Mouse (Mus musculus) embryo, embryonic 11 days (tissue): ENCODE measurements at regions not wholly inside any gene's neighbourhood (a gene's known extent, or its start where the extent isn't known, plus 50 kb on each side); places are given as distances from the start of the nearest gene placed in this dataset.
A peak's percentile ranks its signal among the peaks of the same experiment; 100 is the strongest.

Experiments
- DNase-seq: peaks from one replicate; pipeline ENCODE4 v3.0.0-alpha.2; 2015

DNA sequence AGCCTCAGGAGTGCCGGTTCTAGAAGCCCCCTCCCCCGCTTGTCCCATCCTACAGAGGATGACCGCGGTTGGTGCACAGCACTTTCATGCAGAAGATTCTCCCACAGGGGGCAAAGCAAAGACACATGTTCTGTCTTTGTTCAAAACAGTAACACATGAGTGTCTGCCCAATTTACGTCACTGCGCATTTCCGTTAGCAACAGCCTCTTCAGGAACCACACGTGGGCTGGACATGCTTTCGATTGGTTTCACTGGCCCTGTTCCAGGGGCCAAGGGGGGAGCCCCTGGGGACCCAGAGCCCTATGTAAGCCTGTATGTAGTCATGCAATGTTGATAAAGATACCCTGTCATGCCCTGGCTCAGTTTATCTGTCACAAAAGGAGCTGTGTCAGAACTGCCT is 116.2 kb upstream of the Twist2 start:
- DNase-seq: peak; percentile 46

DNA sequence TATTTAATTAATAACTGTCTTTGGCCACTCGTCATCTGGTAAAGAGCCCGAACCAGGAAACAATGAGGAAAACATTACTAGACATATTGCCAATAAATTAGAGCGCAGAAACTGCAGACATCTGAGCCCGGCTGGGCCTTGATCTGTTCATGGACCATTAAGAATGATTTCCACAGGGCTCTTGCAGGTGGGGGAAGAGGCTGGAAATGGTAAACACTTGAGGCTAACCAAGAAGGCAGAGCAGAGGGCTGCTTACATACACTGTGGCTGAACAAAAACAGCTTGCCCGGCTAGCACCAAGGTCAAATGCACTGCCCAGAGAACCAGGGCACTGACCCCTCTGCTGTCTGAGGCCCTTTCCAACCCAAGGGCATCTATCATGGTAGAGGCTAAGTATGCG is 115.5 kb upstream of the Twist2 start:
- DNase-seq: peak; percentile 59

DNA sequence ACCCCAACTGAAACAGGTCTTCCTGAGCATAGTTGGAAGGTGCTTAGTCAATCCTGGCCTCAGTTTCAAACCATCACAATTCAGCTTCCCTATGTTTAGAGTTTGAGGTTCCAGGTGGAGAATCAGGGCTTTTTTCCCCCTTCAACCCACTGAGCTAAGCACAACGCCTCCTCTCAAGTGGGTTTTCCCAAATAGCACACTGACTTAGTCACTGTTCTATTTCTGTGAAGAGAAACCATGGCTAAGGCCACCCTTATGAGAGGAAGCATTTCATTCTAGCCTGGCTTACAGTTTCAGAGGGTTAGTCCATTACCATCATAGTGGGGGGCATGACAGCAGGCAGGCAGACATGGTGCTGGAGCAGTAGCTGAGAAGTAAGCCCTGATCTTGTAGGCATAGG is 109.7 kb upstream of the Twist2 start:
- no peak for DNase-seq

DNA sequence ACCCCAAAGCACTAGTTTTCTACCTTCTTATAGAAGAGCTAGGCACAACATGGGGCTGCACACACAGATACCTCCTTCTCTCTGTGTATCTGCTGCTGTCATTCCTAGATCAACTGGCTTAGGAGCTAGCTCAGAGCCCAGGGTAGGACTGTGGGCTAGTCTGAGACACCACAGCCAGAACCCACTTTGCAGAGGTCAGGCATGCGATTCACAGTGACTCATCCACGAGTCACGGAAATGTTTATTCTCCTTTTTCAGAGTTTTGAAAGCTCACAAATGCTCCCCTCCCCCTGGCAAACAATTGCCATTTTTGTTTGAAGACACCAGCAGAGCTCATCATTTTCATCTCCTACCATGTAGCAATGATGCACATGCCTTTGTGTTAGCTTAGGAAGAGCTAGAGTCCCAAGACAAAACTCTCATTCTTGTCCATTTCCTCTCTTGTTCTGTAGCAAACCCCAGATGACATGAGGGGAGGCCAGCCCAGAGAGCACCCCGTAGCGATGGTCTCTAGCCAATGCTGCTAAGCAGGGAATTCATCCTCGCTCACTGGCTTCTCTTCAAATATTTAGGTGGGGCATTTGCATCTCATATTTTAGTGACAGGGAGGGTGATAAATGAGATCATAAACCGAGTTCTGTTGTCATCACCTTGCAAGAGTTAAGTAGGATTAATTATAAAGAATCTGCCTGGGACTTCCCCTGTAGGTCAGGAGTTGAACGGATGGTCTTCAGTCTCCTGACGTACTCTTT is 108.4 kb upstream of the Twist2 start:
- no peak for DNase-seq

DNA sequence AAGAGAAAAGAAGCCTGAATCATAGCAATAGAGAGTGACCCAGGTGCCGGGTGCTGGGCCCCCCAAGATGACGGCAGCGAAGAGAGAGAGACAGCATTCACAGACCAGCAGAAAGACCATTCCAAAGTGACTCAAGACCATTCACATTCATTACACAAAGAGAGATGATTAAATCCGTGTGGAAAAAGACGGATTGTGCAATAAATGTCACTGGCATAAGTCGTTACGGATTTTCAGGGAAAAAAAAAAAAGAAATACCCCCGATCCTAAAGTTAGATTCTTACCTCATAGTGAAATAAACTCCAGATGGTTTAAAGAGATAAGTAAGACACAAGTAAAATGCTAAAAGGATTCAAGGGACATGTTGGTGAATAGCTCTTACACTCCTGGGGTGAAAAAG is 104.2 kb upstream of the Twist2 start:
- no peak for DNase-seq

DNA sequence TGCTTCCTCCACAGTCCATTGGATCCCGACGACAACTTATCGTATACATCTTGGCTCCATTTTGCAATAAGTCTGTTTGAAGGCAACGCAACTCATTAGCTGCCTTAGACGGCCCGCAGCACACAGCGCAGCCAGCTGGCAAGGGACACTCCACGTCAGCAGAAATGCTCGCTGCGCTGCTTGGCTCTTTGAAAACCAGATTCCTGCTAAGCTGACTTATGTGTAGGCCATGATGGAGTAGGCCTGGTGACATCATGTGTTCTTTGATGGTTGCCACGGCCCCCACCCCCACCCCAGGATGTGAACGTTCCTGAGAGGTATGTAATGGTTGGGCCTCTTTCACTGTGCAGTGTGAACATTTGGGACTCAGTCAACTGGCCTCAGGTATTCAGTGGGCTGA is 99.8 kb upstream of the Twist2 start:
- no peak for DNase-seq

DNA sequence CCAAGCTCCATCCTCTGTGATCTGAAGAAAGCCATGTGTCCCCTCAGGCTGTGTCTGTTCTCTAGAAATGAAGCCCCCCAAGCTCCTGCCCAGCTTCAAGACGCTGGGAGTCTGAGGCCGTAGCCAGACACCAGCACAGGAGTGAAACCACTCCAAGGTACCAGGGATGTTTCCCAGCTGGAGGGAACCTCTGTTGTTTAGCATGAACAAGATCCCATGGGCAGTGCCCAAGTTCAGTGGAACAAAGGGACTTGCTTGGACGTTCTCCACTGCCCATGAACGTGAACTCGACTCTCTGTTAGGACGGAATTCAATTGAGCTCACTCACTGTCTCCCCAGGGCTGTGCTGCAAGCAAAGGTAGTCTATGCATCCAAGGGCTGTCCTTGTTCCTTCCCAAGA is 99.2 kb upstream of the Twist2 start:
- no peak for DNase-seq

DNA sequence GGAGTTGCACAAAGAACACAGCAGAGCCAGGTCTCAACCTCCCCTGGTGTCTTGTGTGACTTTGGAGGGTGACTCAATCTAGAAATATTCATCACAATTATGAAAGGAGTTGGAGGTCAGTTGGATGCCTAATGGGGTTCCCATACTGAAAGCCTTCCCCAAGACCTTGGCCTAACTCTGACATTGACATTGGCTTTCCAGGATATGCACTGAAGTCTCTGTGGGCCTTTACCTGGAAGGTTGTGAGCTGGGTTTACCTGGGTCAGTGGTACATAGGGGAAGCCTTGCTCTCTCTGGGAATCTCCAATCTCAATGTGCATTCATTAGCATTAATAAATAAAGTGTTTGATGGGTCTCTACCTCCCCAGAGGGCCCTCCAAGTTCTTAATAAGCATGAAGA is 98.5 kb upstream of the Twist2 start:
- no peak for DNase-seq

DNA sequence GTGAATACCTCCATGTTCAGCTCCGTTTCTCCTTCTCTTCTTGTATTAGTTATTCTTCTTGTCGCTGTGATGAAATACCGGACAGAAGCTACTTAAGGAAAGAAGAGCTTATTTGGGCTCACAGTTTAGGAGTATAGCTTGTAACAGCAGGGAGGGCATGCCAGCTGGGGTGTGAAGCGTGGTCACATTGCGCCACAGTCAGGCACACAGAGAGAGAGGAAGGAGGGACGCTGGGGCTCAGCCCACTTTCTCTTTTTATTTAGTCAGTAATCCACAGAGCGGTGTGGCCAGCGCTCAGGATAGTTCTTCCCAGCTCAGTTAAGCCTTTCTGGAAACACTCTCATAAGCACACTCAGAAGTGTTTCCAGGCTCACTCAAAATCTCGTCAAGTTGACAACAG is 95.8 kb upstream of the Twist2 start:
- no peak for DNase-seq

DNA sequence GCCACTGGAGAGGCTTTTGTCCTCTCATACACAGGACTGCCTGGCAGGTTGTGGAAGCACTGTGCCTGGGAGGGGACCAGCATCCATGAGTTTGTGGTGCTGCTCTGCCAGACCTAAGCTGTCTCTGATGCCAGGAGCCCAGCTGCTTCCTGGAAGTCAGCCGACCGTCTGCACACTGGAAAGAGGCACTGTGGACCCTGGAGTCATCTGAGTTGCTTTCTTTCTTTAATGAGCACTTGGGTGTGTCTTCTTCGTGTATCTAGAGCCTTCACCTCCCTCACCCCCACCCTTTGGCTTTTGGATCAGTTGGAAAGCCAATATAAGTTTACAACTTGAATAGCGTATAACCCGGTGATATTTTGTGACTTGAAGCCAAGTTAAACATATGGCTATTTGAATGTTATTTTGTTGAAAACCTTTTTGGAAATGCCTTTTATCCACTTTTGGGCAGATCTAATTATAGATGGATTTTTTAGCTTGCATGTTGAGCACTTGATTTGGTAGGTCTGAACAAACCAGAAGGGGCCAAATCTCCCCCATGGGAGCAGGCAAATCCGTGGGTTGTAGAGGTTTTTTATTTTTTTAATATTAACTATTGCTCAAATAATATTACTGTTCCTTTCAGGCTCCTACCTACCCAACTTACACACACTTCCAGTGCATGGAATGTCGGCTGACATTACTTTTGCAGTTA is 92.6 kb upstream of the Twist2 start:
- DNase-seq: no peak

DNA sequence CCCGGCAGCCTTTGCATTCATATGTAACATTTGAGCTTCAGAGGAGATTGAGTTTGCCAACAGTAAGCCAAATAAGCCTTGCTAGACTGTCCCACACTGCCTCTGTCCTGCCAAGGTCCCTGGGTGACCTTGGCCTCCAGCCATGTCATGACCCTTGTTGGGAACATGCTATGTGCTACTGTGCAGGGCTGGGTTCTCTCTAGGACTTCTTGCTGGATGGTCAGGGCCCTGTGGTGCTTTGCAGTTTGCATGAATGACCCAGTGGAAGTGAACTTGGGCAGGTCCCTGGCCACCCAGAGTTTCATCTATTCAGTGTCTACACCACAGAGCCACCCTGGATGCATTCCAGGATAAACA is 92.0 kb upstream of the Twist2 start:
- DNase-seq: no peak

DNA sequence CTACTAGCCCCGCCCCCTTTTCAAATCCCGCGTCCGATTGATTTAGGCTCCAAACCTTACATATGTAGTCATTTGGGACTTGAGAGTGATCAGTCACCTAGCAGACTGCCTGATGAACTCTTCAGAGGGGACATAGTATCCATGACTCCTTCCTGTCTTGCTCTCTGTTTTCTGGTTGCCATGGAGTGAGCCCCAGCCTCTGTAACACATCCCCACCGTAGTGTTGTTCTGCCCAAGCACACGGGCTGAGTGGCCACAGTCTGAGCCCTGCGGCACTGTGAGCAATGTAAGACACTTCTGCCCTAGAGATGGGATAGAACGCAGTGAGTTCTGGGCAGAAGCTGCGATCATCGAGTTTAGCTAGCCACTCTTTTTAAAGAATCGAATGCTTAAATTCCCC is 88.1 kb upstream of the Twist2 start:
- no peak for DNase-seq

DNA sequence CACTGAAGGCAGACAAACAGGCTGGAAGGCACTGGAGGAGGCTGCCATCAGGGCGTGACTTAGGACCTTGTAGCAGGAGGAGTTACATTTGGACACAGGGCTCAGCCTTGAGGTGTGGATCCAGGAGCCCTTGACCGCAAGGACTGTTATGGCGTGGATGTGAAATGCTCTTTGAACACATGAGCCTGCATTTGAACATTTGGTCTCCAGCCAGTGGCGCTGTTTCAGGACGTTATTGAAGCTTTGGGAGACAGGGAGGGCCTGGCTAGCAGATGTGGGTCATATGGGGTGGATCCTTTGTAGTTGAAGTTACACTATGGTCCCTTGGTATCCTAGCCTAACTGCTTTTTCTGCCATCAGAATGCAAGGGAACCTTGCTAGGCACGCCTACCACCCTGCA is 87.0 kb upstream of the Twist2 start:
- no peak for DNase-seq

DNA sequence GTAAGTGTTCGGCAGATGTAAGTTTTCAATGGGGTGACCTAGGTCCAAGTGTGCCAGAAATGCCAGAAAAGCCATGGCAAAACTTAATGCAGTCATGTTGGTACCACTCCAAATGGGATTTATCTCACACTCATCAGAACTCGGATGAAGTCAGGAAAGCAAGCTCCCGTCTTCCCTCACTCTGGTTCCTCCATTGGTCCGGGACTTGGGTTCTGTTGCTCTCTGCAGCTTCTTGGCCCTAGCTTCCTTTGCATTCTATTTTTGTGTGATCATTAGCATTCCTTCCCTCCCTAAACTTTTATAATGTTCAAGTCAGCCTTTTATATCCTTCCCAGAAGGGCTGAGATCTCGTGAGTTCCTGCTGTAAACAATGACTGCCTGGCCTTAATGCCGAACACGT is 85.9 kb upstream of the Twist2 start:
- no peak for DNase-seq

DNA sequence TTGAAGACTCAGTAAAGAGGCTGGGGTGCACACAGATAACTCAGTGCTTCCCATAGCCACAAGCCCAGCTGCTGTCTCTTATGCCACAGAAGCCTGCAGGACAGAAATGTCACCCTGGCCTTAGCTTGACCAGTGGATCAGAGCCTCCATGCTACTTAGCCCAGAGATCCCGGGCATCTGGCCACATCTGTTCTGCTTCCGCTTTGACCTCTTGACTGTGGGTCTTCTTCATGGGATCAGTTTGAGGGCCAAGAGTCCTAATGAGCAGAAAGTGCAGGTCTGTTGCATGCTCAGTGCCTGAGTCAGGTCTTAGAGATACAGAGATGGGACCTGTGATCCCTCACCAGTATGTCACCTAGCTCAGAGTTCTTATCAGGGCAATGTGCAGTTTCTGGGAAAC is 85.5 kb upstream of the Twist2 start:
- DNase-seq: no peak

DNA sequence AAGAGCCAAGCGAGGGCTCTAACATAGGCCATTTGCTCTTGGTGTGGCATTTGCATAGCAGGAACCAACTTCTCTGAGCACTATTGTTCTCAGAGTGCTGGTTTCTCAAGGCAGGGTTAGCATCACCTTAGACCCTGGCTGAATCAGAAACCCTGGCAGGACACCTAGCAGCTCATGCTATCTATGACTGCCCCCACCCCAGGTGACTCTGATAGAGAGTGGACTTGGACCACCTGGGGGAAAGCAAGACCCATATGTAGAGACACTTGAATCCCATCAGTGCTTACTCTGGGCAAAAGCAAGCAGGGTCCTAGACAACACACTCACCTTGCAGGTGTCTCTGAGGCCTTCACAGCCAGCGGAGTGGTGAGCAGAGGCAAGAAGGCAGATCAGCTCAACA is 84.4 kb upstream of the Twist2 start:
- no peak for DNase-seq

DNA sequence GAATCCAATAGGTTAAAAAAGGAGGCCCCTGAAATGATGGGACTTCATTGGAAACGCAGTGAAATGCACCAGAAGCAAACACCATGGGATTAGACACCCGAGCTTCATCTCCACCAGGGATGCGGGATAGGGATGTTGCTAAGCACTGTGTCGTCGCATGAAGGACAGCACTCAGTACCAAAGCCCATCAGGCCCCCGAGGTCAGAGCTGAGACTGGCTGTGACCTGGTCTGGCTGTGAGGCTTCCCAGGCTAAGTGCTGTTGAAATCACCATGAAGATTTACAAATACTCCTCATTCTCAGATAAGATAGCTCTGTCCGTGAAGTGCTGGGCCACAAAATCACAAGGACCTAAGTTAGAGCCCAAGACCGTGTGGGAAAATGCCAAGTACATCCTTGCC is 83.3 kb upstream of the Twist2 start:
- no peak for DNase-seq

DNA sequence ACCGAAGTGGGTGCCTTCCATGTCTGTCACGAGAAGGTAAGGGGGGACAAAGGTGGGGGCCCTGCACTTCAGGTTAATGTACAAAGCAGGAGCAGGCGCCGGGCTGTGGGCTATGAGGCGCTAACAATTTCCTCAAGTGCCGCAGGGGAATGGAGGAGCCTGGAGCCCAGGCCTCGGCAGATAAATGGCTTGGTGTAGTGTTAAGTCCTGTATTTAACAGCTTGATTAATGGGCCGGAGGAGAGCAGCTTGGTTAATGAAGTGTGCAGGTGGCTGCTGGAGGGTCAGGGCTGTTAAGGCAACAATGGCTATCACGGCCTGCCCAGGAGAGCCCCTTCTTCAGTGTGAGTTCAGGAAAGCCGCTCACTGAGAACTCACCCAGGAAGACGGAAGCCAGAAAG is 72.0 kb upstream of the Twist2 start:
- peak; percentile 53 for DNase-seq

DNA sequence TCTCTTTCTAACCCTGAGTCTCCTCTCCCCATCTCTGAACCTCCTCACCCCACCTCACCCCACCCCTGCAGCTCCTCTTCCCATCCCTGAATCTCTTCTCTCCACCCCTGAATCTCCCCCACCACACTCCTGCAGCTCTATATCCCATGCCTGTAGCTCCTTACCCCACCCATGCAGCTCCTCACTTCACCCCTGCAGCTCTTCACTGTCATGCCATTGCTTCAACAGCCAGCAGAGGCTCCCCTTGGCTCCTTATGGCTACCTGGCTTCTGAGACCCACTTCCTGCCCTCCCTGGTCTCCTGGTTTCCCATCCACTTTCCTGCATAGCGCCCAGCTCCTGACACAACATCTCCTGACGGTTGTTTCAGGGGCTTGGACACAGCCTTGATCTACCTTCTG is 71.0 kb upstream of the Twist2 start:
- DNase-seq: no peak

DNA sequence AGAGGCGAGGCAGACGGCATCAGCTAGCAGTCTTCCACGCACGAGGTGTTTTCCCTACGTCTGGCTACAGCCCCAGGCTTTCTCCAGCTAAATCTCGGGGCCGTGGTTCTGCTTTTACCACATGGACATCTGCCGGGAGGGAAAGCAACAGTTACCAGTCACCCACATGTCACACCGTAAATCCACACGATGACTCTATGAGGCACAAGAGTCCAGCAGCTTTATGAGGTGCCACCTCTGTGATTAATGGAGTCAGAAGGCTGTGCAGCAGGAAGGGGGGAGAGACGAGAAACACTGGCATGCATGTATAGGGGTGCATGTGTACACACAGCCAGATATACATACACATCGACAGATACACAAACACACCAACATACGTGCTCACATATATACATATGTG is 69.6 kb upstream of the Twist2 start:
- DNase-seq: peak; percentile 44

DNA sequence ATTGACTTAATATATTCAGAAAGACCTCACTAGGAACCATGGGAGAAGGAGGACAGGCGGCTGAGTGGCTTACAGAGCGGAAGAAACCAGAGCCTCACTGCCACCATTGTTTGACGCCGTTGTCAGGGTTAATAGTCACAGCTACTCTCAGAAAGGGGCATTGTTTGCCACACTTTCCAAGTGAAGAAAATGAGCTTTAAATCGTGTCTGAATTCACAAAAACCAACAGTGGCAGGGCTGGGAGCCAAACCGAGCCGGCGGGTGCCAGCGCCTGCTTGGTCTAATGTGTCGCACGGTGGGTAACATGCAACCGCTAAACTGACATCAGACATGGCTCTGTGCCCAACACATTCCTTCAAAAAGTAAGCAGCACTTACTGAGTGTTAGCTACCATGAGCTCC is 68.8 kb upstream of the Twist2 start:
- no peak for DNase-seq

DNA sequence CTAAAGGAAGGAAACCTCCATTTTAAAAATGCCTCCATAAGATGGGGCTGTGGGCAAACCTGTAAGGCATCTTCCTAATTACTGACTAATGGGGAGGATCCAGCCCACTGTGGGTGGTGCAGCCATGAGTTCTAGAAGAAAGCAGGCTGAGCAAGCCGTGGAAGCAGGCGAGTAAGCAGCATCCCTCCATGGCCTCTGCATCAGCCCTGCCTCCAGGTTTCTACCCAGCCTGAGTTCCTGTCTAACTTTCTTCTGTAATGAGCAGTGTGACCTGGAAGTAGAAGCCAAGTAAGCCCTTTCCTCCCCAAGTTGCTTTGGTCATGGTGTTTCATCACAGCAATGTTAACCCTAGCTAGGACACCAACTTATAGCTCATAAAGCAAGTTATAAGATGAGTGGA is 66.5 kb upstream of the Twist2 start:
- DNase-seq: no peak

DNA sequence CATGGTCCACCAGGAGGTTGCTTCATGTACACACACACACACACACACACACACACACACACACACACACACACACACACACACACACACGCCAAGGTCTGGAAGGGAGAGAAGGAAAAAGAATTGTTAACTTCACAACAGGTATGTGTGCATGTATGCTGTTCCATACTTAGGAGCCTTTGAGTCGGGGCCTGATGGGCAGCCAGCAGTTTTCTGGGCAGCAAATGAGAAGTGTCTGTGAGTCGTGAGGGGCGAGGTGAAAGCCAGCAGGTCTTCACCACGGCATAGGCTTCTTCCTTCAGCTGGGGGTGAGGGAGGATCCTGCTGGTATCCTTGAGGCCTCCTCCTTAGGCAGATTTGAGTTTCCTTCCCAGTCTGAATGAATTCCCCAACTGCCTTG is 65.8 kb upstream of the Twist2 start:
- DNase-seq: no peak

DNA sequence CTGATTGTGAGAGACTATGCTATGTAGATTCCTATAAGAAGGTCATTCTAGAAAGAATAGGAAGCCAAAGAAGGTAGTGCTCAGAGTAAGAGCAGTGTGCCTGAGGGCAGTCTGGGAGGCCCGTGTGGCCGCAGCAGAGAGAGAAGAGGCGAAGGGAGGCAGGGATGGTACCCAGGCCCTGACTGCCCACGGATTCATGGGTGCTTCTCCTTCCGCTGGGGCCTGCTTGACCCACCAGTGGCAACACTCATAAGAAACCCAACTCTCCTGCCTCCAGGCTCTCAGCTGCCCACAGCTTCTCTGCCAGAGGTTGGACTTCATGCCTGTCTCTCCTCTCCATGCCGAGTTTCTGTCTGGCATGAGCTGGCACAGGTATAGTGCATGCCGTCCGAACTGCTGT is 60.6 kb upstream of the Twist2 start:
- no peak for DNase-seq

DNA sequence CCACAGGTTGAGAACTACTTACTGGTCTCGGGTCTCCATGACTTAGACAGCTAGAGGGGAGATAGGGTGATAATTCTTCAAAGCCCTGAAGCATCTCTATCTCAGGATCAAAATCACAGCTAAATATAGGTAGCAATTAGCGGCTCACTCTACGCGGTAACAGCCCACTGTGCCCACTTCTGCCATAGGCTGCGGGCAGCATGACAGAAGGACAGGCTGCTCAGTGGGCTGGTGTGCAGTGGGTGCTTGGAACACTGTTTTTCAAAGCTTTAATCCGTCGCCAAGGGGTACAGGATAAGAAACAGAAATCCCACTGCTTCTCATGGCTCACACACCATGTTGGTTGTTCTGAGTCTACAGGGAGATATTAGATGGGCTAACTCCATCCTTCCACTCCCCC is 59.2 kb upstream of the Twist2 start:
- DNase-seq: no peak
